ENCODE assay signal across 8 mouse cellular contexts in genomic region chr3:146682140-146682651, GRCm38 (mm10). TPM values are rescaled to one million over a fixed set of nuclear protein-coding genes. Genes with fewer than 3 reads are reported as not detected.
DNase-seq lines count a peak whose midpoint lies in the region; ATAC-seq lines count a peak whose summit lies in the region.

No protein-coding gene starts in this region.

- ATAC-seq in hindbrain, embryonic 11.5 days (ENCODE audit: low FRiP score) = no peak
- ATAC-seq in embryonic facial prominence, embryonic 11.5 days (replicated peaks; ENCODE audit: insufficient number of reproducible peaks, low FRiP score, low TSS enrichment, low read depth) = no peak
- no peak; the same call in 1 of the 2 replicates for ATAC-seq in limb, embryonic 12.5 days (ENCODE audit: insufficient number of reproducible peaks, insufficient read depth, low FRiP score, low TSS enrichment, low read depth)
- no peak for ATAC-seq in midbrain, embryonic 11.5 days (ENCODE audit: low FRiP score)
- peak; percentile 54; the same call in 1 of the 2 replicates for ATAC-seq in stomach, embryonic 16.5 days (ENCODE audit: insufficient read depth, low FRiP score)

- no peak overlapping the region for H3K4me3 ChIP-seq in hindbrain, embryonic 11.5 days (ENCODE audit: low read depth, low read length)
- no peak overlapping the region for H3K4me3 ChIP-seq in hindbrain, embryonic 10.5 days
- no peak overlapping the region for H3K4me3 ChIP-seq in embryonic facial prominence, embryonic 11.5 days (ENCODE audit: low read depth, low read length)
- peak overlapping the region; percentile 13; the same call in 1 of the 2 replicates for H3K4me3 ChIP-seq in heart, embryonic 10.5 days
- no peak overlapping the region; the same call in 1 of the 2 replicates for H3K4me3 ChIP-seq in limb, embryonic 12.5 days (replicated peaks)
- H3K4me3 ChIP-seq in midbrain, embryonic 11.5 days (ENCODE audit: low read depth, low read length) = no peak overlapping the region
- H3K4me3 ChIP-seq in stomach, embryonic 16.5 days (replicated peaks; ENCODE audit: low read length) = peak overlapping the region; percentile 30

- H3K4me2 ChIP-seq in hindbrain, embryonic 11.5 days (replicated peaks; ENCODE audit: low read depth, low read length) = no peak overlapping the region
- peak overlapping the region; percentile 5; the same call in 1 of the 2 replicates for H3K4me2 ChIP-seq in embryonic facial prominence, embryonic 11.5 days (ENCODE audit: low read depth, low read length)
- H3K4me2 ChIP-seq in limb, embryonic 12.5 days = peak overlapping the region; percentile 39
- H3K4me2 ChIP-seq in midbrain, embryonic 11.5 days = peak overlapping the region; percentile 15; the same call in 1 of the 2 replicates
- H3K4me2 ChIP-seq in stomach, embryonic 16.5 days (ENCODE audit: low read depth, low read length) = peak overlapping the region; percentile 53

- no peak overlapping the region for H3K27ac ChIP-seq in hindbrain, embryonic 11.5 days (ENCODE audit: low read depth, low read length)
- no peak overlapping the region for H3K27ac ChIP-seq in hindbrain, embryonic 10.5 days
- H3K27ac ChIP-seq in embryonic facial prominence, embryonic 11.5 days (replicated peaks; ENCODE audit: low read depth, low read length) = no peak overlapping the region
- peak overlapping the region; percentile 76 for H3K27ac ChIP-seq in heart, embryonic 10.5 days
- peak overlapping the region; percentile 79 for H3K27ac ChIP-seq in limb, embryonic 12.5 days
- H3K27ac ChIP-seq in midbrain, embryonic 11.5 days (ENCODE audit: low read depth, low read length) = no peak overlapping the region
- H3K27ac ChIP-seq in stomach, embryonic 16.5 days (ENCODE audit: low read length) = peak overlapping the region; percentile 52

- H3K4me1 ChIP-seq in hindbrain, embryonic 11.5 days (replicated peaks; ENCODE audit: control insufficient read depth, insufficient read depth, low read length) = peaks cover 3% of the 10 kb centered on the region; the same call in 1 of the 2 replicates
- peaks cover 12% of the 10 kb centered on the region; the same call in 1 of the 2 replicates for H3K4me1 ChIP-seq in hindbrain, embryonic 10.5 days (replicated peaks)
- H3K4me1 ChIP-seq in embryonic facial prominence, embryonic 11.5 days (ENCODE audit: control insufficient read depth, insufficient read depth, low read length) = no peaks in the 10 kb centered on the region
- H3K4me1 ChIP-seq in heart, embryonic 10.5 days = peaks cover 33% of the 10 kb centered on the region
- peaks cover 23% of the 10 kb centered on the region for H3K4me1 ChIP-seq in limb, embryonic 12.5 days (replicated peaks)
- H3K4me1 ChIP-seq in midbrain, embryonic 11.5 days (ENCODE audit: control insufficient read depth, insufficient read depth, low read length) = peaks cover 8% of the 10 kb centered on the region; the same call in 1 of the 2 replicates
- 0 out of 2 replicates have a peak, but pooled peaks cover 5% of the 10 kb centered on the region for H3K4me1 ChIP-seq in stomach, embryonic 16.5 days (ENCODE audit: control insufficient read depth, insufficient read depth, low read length)

- DNase-seq in hindbrain, embryonic 11.5 days (ENCODE audit: low spot score) = peak; percentile 20
- no peak for DNase-seq in hindbrain, embryonic 10.5 days (ENCODE audit: low spot score)
- DNase-seq in embryonic facial prominence, embryonic 11.5 days (ENCODE audit: low spot score) = peak; percentile 77
- no peak for DNase-seq in heart, embryonic 10.5 days (ENCODE audit: low spot score)
- DNase-seq in kidney, adult 9 months = peak; percentile 65
- DNase-seq in midbrain, embryonic 11.5 days (ENCODE audit: low spot score, missing footprints) = no peak

- H3K9me3 ChIP-seq in hindbrain, embryonic 11.5 days (ENCODE audit: control insufficient read depth, low read length) = no peaks in the 10 kb centered on the region
- no peaks in the 10 kb centered on the region for H3K9me3 ChIP-seq in hindbrain, embryonic 10.5 days
- no peaks in the 10 kb centered on the region for H3K9me3 ChIP-seq in embryonic facial prominence, embryonic 11.5 days (replicated peaks; ENCODE audit: control insufficient read depth, low read length)
- no peaks in the 10 kb centered on the region for H3K9me3 ChIP-seq in heart, embryonic 10.5 days
- H3K9me3 ChIP-seq in limb, embryonic 12.5 days = no peaks in the 10 kb centered on the region
- H3K9me3 ChIP-seq in midbrain, embryonic 11.5 days (ENCODE audit: control insufficient read depth, low read length) = no peaks in the 10 kb centered on the region
- no peaks in the 10 kb centered on the region for H3K9me3 ChIP-seq in stomach, embryonic 16.5 days (replicated peaks; ENCODE audit: control insufficient read depth, low read length)

- WGBS in hindbrain, embryonic 11.5 days = 66% methylated on average over 13 of the region's 13 CpGs
- WGBS in hindbrain, embryonic 10.5 days = 75% methylated on average over 13 of the region's 13 CpGs
- WGBS in embryonic facial prominence, embryonic 11.5 days = 54% methylated on average over 13 of the region's 13 CpGs
- WGBS in heart, embryonic 10.5 days = 52% methylated on average over 13 of the region's 13 CpGs
- WGBS in limb, embryonic 12.5 days = 48% methylated on average over 13 of the region's 13 CpGs
- 58% methylated on average over 13 of the region's 13 CpGs for WGBS in midbrain, embryonic 11.5 days
- WGBS in stomach, embryonic 16.5 days = 32% methylated on average over 13 of the region's 13 CpGs

- no peaks in the 10 kb centered on the region; the same call in 1 of the 2 replicates for H3K27me3 ChIP-seq in hindbrain, embryonic 11.5 days (ENCODE audit: control insufficient read depth, insufficient read depth, low read length)
- H3K27me3 ChIP-seq in hindbrain, embryonic 10.5 days (ENCODE audit: insufficient read depth, poor library complexity, severe bottlenecking) = peaks cover 30% of the 10 kb centered on the region
- H3K27me3 ChIP-seq in embryonic facial prominence, embryonic 11.5 days (ENCODE audit: control insufficient read depth, insufficient read depth, low read length) = no peaks in the 10 kb centered on the region
- H3K27me3 ChIP-seq in heart, embryonic 10.5 days (ENCODE audit: insufficient read depth, poor library complexity, severe bottlenecking) = no peaks in the 10 kb centered on the region
- H3K27me3 ChIP-seq in limb, embryonic 12.5 days = 0 out of 2 replicates have a peak, but pooled peaks cover 3% of the 10 kb centered on the region
- H3K27me3 ChIP-seq in midbrain, embryonic 11.5 days (ENCODE audit: control insufficient read depth, insufficient read depth, low read length) = no peaks in the 10 kb centered on the region
- H3K27me3 ChIP-seq in stomach, embryonic 16.5 days (ENCODE audit: control insufficient read depth, insufficient read depth, low read length) = no peaks in the 10 kb centered on the region

- H3K36me3 ChIP-seq in hindbrain, embryonic 11.5 days (ENCODE audit: control insufficient read depth, insufficient read depth, low read length) = no peaks in the 10 kb centered on the region
- no peaks in the 10 kb centered on the region for H3K36me3 ChIP-seq in hindbrain, embryonic 10.5 days
- H3K36me3 ChIP-seq in embryonic facial prominence, embryonic 11.5 days (replicated peaks; ENCODE audit: control insufficient read depth, insufficient read depth, low read depth, low read length) = no peaks in the 10 kb centered on the region
- H3K36me3 ChIP-seq in heart, embryonic 10.5 days = no peaks in the 10 kb centered on the region
- no peaks in the 10 kb centered on the region for H3K36me3 ChIP-seq in limb, embryonic 12.5 days
- no peaks in the 10 kb centered on the region for H3K36me3 ChIP-seq in midbrain, embryonic 11.5 days (ENCODE audit: control insufficient read depth, insufficient read depth, low read length)
- H3K36me3 ChIP-seq in stomach, embryonic 16.5 days (ENCODE audit: control insufficient read depth, insufficient read depth, low read length) = no peaks in the 10 kb centered on the region

- H3K9ac ChIP-seq in hindbrain, embryonic 11.5 days (ENCODE audit: low read depth, low read length) = no peak overlapping the region
- H3K9ac ChIP-seq in embryonic facial prominence, embryonic 11.5 days (replicated peaks; ENCODE audit: low read length) = no peak overlapping the region
- no peak overlapping the region; the same call in 1 of the 2 replicates for H3K9ac ChIP-seq in limb, embryonic 12.5 days (replicated peaks)
- H3K9ac ChIP-seq in midbrain, embryonic 11.5 days (ENCODE audit: low read length) = no peak overlapping the region
- H3K9ac ChIP-seq in stomach, embryonic 16.5 days (ENCODE audit: low read length) = peak overlapping the region; percentile 55

RNA-seq across cellular contexts. Expression of gene Samd13, which starts 3.2 kb away (rescaled TPM):
- 0.56 and 0.60 TPM in 2 replicates for polyA plus RNA-seq in hindbrain, embryonic 11.5 days (2014; fragmentation: Nextera tagmentation; extraction: Ambion mirVana)
- 0.71 and 1.1 TPM in 2 replicates for polyA plus RNA-seq in hindbrain, embryonic 10.5 days (2016; fragmentation: Nextera tagmentation; extraction: Ambion mirVana)
- polyA plus RNA-seq in embryonic facial prominence, embryonic 11.5 days (2014; fragmentation: Nextera tagmentation; extraction: Ambion mirVana) = 0.86 and 1.2 TPM in 2 replicates
- polyA plus RNA-seq in heart, embryonic 10.5 days (2016; fragmentation: Nextera tagmentation; extraction: Ambion mirVana) = 0.84 and 2.0 TPM in 2 replicates
- 1.4 and 1.8 TPM in 2 replicates for polyA plus RNA-seq in limb, embryonic 12.5 days (2016; fragmentation: Nextera tagmentation; extraction: Ambion mirVana)
- 0.26 and 0.80 TPM in 2 replicates for polyA plus RNA-seq in midbrain, embryonic 11.5 days (2014; fragmentation: Nextera tagmentation; extraction: Ambion mirVana)
- 0.67 and 0.98 TPM in 2 replicates for polyA plus RNA-seq in stomach, embryonic 16.5 days (2015; fragmentation: Nextera tagmentation; extraction: Ambion mirVana)

RNA-seq across cellular contexts. Expression of gene 4930503B20Rik, which starts 31.1 kb away (rescaled TPM):
- polyA plus RNA-seq in hindbrain, embryonic 11.5 days (2014; fragmentation: Nextera tagmentation; extraction: Ambion mirVana) = not detected in 2 replicates
- not detected in 2 replicates for polyA plus RNA-seq in hindbrain, embryonic 10.5 days (2016; fragmentation: Nextera tagmentation; extraction: Ambion mirVana)
- polyA plus RNA-seq in embryonic facial prominence, embryonic 11.5 days (2014; fragmentation: Nextera tagmentation; extraction: Ambion mirVana) = not detected in 2 replicates
- polyA plus RNA-seq in heart, embryonic 10.5 days (2016; fragmentation: Nextera tagmentation; extraction: Ambion mirVana) = 0.11 TPM in 1 of 2 replicates, not detected in the other
- polyA plus RNA-seq in limb, embryonic 12.5 days (2016; fragmentation: Nextera tagmentation; extraction: Ambion mirVana) = not detected in 2 replicates
- not detected in 2 replicates for polyA plus RNA-seq in midbrain, embryonic 11.5 days (2014; fragmentation: Nextera tagmentation; extraction: Ambion mirVana)
- polyA plus RNA-seq in stomach, embryonic 16.5 days (2015; fragmentation: Nextera tagmentation; extraction: Ambion mirVana) = not detected in 2 replicates

Comparison
In these comparisons a context has a peak if more than half of its experiments do, and no peak if none do; other contexts are left out.
1. DNase-seq: peak in hindbrain, embryonic 11.5 days (single experiment), embryonic facial prominence, embryonic 11.5 days (single experiment) and kidney, adult 9 months (single experiment); none in hindbrain, embryonic 10.5 days (single experiment), heart, embryonic 10.5 days (single experiment) and midbrain, embryonic 11.5 days (single experiment).
2. H3K27ac ChIP-seq: peak in heart, embryonic 10.5 days (single experiment), limb, embryonic 12.5 days (single experiment) and stomach, embryonic 16.5 days (single experiment); none in hindbrain, embryonic 11.5 days (single experiment), hindbrain, embryonic 10.5 days (single experiment), embryonic facial prominence, embryonic 11.5 days (single experiment) and midbrain, embryonic 11.5 days (single experiment).
3. H3K4me3 ChIP-seq: peak in heart, embryonic 10.5 days (single experiment) and stomach, embryonic 16.5 days (single experiment); none in hindbrain, embryonic 11.5 days (single experiment), hindbrain, embryonic 10.5 days (single experiment), embryonic facial prominence, embryonic 11.5 days (single experiment), limb, embryonic 12.5 days (single experiment) and midbrain, embryonic 11.5 days (single experiment).